Mouse (Mus musculus) forelimb bud, embryonic 11.5 days (tissue): ENCODE results near the gene Dhcr24.

Experiments used
- DNase-seq: peaks from one replicate; pipeline ENCODE4 v3.0.0-alpha.2; 2012; ENCODE audit warnings: low read depth, low spot score

The Dhcr24 gene

DNA sequence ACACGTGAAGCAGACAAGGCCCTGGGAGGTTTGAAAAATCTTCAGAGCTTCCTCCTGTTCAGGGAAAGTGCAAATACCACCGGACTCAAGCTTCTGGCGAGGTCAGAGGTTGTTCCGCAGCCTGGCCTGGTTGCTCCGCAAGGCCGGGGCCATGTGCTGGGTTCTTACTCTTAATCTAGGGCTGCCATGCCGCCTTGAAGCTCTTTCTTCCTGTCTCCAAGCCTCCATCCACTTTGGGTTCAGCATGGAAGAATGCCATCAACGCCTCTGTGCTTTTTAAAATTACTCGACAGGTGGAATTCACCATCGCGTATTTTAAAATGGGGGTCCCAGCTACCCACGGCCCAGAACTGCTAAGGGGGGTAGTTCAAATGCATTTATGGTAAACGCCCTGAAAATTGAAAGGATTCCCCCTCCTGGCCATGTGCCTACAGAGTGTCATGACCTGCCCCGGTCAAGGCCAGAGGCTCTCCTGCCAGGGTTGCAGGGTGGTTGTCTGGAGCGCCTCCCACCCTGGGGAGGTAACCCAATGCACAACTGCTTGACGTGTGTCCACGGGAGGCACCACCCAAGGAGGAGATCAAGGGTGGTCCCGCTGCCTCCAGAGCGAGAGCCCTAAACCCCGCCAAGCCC lies 509 bp upstream of the Dhcr24 start:
- DNase-seq = no peak

GRCm38 (mm10) chr4:106562006-106562405 lies 1.2 kb downstream of the Dhcr24 start:
- no peak for DNase-seq

DNA sequence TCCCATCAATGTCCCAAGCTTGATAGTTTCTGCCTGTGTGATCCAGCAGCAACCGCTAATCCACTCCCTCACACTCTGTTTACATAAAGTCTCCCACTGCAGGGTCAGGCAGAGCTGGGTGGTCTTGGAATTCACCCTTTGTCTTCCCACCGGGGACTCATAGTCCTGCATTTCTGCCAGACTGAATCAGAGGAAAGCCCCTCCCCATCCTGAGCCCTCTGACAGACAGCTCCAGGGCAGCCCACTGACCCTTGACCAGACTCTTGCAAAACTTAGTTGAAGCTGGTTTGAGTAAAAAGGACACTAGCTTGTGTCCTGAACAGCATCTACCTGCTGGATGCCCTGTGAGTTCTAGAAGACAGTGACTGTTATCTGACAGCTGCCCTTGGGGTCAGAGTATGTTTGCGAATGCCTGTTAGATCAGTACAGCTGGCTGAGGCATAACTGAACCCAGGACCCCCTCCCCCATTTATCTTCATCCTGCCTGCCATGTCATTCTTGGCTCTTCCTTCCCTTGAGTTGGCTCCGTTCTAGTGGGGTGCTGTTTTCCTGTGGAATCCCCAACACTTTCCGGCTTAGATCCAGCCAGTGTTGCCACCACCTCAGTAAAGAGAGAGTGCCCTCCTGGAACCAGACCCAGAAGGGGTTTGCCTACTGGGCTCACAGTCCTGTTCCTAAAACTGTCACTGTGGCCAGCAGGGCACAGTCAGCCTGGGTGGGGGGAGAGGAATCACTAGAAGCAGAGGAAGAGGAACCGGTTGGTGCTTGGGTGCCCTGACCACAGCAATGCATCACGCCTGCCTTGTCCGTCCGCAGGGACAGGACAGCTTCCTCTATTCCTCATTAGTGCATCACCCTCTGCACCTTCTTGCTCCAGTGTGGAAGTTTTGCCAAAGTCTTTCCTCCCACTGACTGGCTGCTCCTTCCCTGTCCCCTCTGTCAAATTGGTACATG lies 2.3 kb downstream of the Dhcr24 start:
- no peak for DNase-seq

GRCm38 (mm10) chr4:106564161-106564560 lies 3.3 kb downstream of the Dhcr24 start:
- DNase-seq = no peak

- no peak for DNase-seq
Observed at GRCm38 (mm10) chr4:106569680-106570079, 8.8 kb downstream of the Dhcr24 start.

DNA sequence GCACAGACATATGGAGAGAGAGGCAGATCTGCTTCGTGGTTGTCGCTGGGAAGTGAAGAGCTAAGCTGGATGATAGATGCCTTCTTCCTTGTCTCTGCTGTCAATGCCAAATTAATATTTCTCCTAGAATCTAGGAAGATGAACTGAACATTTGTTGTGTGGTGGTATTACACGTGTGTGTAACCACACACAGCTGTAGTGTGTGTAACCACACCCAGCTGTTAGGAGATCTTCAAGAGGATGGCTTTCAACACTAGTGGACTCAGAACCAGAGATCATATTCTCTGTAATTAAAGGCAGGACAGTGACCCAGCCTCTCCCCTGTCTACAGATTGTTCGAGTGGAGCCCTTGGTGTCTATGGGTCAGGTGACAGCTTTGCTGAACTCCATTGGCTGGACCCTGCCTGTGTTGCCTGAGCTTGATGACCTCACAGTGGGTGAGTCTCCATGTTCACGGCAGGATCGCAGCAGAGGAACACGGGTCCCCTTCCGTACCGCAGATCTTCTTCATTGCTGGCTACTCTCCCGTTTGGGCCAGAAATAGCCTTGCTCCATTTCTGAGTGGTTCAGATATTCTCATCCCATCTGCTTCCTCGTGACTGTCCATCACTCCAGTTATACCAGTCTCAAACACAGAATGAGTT lies 10.4 kb downstream of the Dhcr24 start:
- DNase-seq = no peak

- no peak for DNase-seq
Observed at GRCm38 (mm10) chr4:106575022-106575421, 14.2 kb downstream of the Dhcr24 start.

DNA sequence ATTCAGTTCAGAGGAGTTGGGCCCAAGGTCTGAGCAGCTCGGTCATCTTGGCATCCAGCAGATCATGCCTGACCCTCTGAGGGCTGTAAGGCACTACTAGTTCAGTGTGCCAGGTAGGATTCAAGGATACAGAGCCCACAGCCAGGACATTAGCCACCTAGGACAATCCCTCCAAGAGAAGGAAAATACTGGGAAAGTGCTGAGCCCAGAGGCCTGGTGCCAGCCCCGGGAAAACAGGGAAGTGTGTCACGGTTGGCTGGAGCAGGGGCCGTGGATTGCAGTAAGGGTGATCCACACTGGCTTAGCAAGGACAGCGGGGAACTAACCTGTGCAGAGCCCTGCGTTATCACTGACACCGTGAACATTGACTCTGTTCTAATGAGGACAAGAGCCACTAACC lies 16.7 kb downstream of the Dhcr24 start:
- no peak for DNase-seq

GRCm38 (mm10) chr4:106581176-106581864 lies 20.5 kb downstream of the Dhcr24 start:
- no peak for DNase-seq

- DNase-seq = no peak
Observed at GRCm38 (mm10) chr4:106581865-106582204, 21.0 kb downstream of the Dhcr24 start.

GRCm38 (mm10) chr4:106582428-106583153 lies 21.8 kb downstream of the Dhcr24 start:
- DNase-seq = no peak

DNA sequence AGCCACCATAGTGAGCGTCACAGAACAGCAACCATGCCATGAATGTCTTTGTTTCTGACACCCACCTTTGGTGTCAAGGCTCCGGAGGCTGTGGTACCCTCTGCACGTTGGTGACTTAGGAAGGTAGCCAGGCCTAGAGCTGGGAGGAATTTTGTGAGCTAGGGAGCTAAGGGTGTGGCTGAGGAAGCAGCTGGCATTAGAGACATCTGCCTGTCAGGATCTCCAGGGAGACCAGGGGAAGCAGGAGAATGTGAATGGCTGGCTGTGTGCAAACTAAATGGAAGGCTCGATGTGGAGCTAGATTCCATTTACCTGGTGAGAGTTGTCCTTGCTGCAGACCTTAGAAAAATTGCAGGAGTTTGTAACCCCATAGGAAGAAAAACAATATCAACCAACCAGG lies 23.8 kb downstream of the Dhcr24 start:
- no peak for DNase-seq

GRCm38 (mm10) chr4:106587075-106587474 lies 26.2 kb downstream of the Dhcr24 start:
- DNase-seq = no peak

DNA sequence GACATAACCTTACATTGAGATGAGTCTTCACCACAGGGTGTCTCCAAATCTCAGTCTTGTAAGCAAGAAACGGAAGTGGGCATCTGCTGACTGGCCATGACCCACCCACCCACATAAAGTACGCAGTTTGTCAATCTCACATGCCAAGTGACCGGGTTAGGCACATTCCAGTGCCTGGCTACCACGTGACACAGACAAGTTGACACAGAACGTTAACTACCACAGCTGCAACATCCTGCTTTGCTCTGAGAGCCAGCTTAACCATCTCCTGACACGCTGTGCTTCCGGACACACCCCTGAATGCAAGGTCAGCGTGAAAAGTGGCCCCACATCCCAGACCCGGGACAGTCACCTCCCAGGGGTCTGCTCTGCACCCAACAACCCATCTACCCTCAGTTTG lies 29.3 kb downstream of the Dhcr24 start:
- no peak for DNase-seq

- DNase-seq = no peak
Observed at GRCm38 (mm10) chr4:106590871-106591270, 30.0 kb downstream of the Dhcr24 start.

DNA sequence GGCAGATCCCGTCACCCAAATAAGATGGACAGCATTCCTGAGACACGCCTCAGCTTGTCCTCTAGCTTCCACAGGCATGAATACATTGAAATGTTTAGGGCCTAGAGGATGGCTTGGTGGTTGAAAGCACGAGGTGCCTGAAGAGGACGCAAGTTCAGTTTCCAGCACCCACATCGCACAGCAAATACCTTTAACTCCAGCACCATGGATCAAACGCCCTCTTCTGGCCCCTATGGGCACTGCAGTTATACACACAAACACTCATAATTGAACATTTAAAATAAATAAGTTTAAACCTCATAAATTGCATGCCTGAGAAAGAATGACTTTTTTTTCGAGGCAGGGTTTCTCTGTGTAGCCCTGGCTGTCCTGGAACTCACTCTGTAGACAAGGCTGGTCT lies 32.8 kb downstream of the Dhcr24 start:
- no peak for DNase-seq

DNA sequence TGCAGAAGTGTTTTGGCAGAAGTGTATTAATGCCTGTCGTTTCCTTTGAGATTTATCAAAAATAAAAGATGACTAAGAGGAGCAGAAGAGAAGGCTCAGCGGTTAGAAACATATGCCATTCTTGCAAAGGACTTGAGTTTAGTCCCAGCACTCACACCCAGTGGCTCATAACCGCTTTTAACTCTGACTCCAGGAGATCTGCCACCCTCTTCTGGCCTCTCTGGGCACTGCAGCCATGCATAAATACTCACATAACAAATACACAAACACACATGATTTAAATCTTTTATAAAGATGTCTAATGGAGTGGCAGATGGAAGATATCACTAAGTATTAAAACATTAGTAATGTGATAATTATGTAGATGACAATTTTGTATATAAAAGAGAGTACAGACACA lies 35.4 kb downstream of the Dhcr24 start:
- no peak for DNase-seq

GRCm38 (mm10) chr4:106597055-106597454 lies 36.2 kb downstream of the Dhcr24 start:
- no peak for DNase-seq

GRCm38 (mm10) chr4:106597741-106598140 lies 36.9 kb downstream of the Dhcr24 start:
- DNase-seq = no peak

- DNase-seq = no peak
Observed at GRCm38 (mm10) chr4:106599415-106599814, 38.6 kb downstream of the Dhcr24 start.

- no peak for DNase-seq
Observed at GRCm38 (mm10) chr4:106600770-106601169, 39.9 kb downstream of the Dhcr24 start.
